Mouse (Mus musculus) gastrocnemius, postnatal 14 days (tissue): ENCODE measurements around the gene Aen. TPM values are rescaled to one million over a fixed set of nuclear protein-coding genes. Genes with fewer than 3 reads are reported as not detected.

Source experiments
- DNase-seq: peaks from one replicate; pipeline ENCODE4 v3.0.0; 2021; ENCODE audit warnings: mixed read lengths
- intact Hi-C: fragments of 180-260 bp; cut with DNase I; formaldehyde crosslinking; loops from one replicate; pipeline ENCODE4 v1.15.1; 2025; ENCODE audit warnings: low total_unique reads
- long read RNA-seq, 2 experiments: library from polyadenylated mRNA; stranded (forward); transcript quantifications; one replicate each; pipeline ENCODE4 v2.0.0; 2021
- total RNA-seq, 2 experiments: library from RNA; stranded (reverse); gene quantifications; 2 replicates each; pipeline ENCODE4 v1.2.3; 2021

Aen gene
- 10 to 100 TPM; 23.2 to 27.5 TPM for total RNA-seq
- long read RNA-seq, experiment 1, full-length matches to known transcripts, result 51 of 63 reads
- long read RNA-seq, experiment 1, partial matches to known transcripts, result 9 of 63 reads
- long read RNA-seq, experiment 1, other reads (novel, unspliced or antisense), result 3 of 63 reads
- long read RNA-seq, experiment 2, full-length matches to known transcripts, result 50 of 64 reads
- long read RNA-seq, experiment 2, partial matches to known transcripts, result 11 of 64 reads
- long read RNA-seq, experiment 2, other reads (novel, unspliced or antisense), result 3 of 64 reads

DNA sequence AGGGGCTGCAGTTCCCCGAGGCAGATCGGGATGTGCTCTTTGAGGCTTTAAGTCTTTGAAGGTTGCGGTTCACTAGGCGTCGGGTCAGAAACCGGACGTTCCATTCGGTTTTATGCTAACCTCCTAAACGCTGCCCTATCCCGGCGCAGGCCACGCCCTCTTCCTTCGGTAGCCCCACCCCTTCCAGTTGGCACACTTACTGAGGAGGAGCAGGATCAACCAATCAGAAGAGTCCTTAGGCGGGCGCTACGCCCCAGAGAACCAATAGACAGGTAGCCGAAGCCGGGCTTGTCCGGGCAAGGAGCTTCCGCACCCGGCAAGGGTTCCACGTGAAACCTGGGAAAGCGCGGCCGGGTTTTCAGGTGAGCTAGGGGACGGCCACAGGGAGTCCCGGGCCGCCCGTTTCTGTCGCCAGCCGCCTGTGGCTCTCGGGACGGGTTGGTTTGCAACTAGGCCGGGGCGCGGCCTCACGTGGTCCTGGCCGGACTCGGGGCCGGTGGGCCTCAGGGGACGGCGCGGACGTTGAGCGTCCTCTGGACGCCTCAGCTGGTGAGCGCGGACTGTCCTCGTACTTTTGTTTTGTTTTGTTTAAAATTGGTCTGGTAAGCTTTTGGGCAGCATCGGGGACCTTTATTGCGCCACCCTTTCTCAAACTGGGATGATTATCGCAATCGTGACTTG lies at the start of gene Aen:
Aen (plus strand) TSS at position 202 of the 681 bp plus-strand sequence.
- peak; percentile 98 for DNase-seq
- intact Hi-C loops, result no loop called here

DNA sequence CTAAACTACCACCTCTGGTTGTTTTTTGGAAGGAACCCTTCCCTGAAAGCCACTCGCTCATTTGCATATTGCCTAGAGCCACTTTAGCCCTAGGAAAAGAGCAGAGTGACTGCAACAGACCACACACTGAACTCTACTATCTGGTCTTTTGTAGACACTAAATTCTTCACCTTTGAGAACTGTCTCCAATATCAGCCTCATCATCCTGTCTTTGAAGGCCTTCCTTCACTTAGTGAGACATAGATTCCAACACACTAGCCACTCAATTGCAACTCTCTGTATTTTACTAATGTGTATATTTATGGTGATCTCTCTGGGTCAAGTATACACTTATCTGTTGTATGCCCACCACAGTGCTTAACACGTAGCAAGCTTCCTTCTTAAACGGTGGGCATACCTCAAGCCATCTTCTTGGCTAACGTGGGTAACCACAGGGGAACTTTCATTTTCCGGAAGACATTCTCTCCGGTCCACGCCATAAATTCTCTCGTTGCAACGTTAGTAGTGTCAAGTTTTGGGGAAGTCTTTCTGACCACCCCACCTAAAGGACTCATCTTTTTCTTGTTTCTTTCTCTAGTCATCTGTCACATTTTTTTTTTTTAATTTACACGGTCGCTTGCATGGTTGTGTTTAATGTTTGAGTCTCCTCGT lies 49.5 kb upstream of the Aen start:
- DNase-seq, result no peak
- intact Hi-C loops, result loop anchor here (5.0 kb wide), 1 partner anchor 59 kb away; no protein-coding TSS in a partner anchor

DNA sequence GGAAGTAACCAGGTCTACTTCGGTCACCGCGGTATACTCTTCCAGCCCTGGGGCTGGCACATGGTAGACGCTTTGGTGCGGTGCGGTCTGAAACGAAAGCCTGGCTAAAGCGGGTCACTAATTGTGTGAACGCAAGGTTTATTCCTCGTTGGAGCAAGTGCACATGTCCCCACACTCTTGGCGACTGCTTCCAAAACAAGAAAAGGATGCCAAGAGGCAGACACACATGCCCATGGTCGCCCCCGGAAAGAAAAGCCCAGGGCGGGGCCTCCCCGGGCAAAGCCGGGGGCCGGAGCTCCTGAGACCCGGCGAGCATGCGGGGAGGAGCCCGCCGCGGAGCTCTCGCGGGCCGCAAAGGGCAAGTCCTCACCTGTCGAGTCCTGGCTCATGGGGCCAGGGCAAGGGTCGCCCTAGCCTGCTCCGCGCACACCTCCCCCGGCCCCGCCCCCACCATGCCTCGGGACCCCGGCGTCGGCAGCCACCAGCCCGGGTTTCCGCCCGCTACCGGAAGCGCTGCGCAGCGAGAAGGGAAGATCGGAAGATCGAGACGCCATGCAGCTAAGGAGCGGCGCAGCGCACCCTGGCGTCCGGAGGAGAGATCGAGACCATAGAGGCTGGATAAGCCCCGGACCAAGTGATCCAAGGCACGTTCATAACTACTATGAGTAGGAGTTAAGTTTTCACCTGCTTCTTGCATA lies 48.8 kb upstream of the Aen start, which contains the start of gene Det1:
Det1 (minus strand) TSS at position 527 of the 698 bp plus-strand sequence.
- DNase-seq, result peak; percentile 90
- intact Hi-C loops, result loop anchor here (5.0 kb wide), 1 partner anchor 60 kb away; no protein-coding TSS in a partner anchor

DNA sequence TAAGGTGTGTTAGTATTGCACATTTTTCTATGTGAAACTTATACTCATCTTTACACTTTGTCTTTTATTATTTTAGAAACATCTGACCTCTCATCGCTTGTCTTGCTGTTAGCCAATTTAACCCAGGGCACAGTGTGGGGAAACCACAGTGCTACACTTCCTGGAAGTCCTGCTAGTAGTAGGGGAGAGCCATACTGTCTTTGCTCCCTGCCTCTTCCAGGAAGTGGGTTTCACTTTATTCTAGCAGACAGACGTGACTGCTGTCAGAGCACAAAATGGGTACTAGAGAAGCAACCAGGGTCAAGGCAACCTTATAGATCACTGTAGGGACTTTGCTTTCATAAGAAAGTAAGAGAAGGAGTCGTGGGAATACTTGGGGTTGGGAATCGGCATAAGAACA lies 41.6 kb upstream of the Aen start:
- no peak for DNase-seq
- intact Hi-C loops, result loop anchor here (5.0 kb wide), 1 partner anchor 38 kb away; no protein-coding TSS in a partner anchor

DNA sequence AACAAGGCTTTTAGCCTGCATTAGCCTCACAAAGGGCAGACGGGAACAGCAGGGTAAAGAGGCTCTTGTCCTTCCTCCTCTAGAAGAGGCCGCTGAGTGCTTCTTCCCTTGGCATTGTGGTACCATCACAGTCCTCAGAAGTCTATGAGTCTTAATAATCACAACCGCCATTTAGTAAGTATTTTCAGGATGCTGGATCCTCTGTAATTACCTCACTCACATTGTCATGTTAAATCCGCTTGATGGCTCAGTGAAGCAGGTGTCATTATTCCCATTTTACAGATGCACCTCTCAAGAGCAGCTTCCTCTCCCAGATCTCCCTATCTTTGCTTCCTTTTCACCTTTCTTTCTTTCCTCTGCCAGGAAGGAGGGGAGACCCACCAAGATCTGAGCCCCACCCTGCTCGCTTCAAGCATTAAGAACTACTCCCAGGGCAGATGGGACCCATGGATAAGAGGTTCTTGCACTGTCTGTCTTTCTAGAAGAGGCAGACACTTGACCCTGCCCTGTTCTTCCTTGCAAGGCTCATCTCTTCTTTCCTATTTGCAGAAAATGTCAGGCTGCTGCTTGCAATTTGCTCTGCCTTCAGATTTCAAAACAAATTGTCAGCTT lies 40.5 kb upstream of the Aen start:
- intact Hi-C loops, result no loop called here
- no peak for DNase-seq

DNA sequence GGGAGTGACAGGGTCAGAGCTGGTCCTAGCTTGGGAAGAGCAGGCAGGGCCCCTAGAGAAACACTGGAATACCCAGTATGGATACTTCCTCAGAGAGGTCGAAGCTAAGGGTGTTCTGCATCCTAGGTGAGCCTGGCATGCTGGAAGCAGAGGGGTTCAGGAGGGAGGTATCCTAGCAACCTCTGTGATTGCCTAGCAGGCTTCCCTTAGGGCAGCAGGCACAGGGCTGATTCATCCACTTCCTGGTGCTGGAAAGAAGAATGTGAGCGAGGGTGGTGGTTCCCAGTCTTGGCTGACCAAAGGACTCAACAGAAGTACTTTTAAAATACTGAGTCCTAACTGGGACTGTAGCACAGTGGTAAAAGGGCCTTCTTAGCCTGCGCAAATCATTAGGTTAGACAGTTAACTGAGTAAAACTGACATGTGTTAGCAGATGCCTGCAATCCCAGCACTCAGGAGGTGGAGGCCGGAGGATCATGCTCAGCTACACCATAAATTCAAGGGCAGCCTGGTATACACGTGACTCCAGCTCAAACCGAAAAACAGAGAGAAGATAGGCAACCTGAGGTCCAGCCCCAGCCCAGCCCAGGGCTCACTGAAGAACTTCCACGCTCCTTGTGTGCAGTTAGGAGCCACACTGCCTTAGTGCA lies 31.7 kb upstream of the Aen start:
- DNase-seq, result no peak
- intact Hi-C loops, result no loop called here

- DNase-seq, result no peak
- intact Hi-C loops, result no loop called here
These were observed 31.2 kb upstream of the Aen start for GRCm38 (mm10) chr7:78864446-78864802.

GRCm38 (mm10) chr7:78865212-78865949 lies 30.3 kb upstream of the Aen start:
- intact Hi-C loops, result no loop called here
- DNase-seq, result no peak

DNA sequence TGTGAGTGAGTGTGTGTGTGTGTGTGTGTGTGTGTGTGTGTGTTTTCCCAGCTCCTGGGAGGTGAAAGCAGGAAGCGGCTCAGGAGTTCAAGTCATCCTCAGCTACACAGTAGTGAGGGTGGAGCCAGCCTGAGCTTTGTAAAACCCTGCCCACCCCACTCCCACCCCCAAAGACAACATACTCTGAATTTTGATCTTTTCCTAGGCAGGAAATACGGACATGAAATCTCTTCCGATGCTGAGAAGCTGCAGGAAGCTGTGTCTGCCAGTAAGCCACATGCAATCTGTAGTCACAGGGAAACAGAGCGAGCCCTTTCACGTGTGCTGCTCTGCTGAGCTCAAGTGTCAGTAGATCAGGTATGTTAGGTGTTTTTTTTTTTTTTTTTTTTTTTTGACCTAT lies 26.9 kb upstream of the Aen start:
- intact Hi-C loops, result no loop called here

DNA sequence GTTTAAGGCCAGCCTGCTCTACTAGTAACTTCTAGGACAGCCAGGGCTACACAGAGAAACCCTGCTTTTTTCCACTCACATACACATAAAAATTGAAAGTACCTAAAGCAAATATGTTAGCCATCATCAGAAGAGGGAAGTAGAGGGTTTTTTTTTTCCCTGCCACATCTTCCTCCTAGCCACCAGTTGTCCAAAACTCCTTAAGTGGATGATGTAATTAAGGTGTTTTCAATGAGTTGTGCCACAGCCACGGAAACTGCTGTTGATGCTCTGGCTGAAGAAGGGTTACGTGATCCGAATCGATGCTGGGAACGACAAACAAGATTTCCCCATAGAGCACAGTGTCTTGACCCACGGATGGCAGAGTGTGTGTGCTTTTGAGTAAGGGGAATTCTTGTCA lies 23.3 kb upstream of the Aen start:
- intact Hi-C loops, result no loop called here

More for the DNA sequence above, 26.9 kb upstream of the Aen start:
- no peak for DNase-seq

GRCm38 (mm10) chr7:78872831-78873230 lies 22.8 kb upstream of the Aen start:
- intact Hi-C loops, result no loop called here
- no peak for DNase-seq

More for the DNA sequence above, 23.3 kb upstream of the Aen start:
- no peak for DNase-seq

DNA sequence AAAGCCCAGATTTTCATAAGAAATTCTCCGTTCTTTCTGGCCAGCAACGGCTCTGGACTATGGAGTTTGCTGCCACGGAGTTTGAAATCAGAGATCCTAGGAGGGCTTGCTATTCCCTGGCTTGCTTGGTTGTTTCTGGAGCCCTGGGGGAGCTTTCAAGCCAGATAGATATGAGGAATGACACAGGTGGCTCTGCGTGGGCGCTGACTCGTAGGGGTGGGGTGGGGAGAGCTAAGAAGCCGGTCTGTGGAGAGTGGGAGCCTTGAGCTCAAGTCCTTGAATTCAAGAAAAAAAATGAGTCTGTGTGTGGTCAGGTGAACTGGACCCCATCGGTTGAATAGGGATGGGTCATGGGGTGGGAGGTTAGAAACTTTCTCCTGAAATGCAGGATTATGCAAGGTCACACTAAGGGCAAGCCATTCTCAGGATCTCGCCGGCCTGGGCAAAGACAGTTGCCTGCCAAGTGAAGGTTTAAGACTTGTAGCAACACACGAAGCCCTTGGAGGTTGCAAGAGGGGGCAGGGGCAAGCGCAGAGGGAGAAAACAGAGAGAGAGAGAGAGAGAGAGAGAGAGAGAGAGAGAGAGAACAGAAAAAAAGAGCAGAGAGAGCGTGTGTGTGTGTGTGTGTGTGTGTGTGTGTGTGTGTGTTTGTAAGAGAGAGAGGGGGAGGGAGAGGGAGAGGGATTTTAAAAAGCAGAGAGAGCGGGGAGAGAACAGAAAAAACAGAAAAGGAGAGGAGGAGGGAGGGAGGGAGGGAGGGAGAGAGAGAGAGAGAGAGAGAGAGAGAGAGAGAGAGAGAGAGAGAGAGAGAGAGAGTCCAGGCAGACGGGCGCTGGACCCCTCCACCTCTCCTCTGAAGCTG lies 13.8 kb upstream of the Aen start:
- intact Hi-C loops, result no loop called here
- DNase-seq, result no peak

GRCm38 (mm10) chr7:78882469-78882837 lies 13.2 kb upstream of the Aen start:
- DNase-seq, result no peak
- intact Hi-C loops, result no loop called here

DNA sequence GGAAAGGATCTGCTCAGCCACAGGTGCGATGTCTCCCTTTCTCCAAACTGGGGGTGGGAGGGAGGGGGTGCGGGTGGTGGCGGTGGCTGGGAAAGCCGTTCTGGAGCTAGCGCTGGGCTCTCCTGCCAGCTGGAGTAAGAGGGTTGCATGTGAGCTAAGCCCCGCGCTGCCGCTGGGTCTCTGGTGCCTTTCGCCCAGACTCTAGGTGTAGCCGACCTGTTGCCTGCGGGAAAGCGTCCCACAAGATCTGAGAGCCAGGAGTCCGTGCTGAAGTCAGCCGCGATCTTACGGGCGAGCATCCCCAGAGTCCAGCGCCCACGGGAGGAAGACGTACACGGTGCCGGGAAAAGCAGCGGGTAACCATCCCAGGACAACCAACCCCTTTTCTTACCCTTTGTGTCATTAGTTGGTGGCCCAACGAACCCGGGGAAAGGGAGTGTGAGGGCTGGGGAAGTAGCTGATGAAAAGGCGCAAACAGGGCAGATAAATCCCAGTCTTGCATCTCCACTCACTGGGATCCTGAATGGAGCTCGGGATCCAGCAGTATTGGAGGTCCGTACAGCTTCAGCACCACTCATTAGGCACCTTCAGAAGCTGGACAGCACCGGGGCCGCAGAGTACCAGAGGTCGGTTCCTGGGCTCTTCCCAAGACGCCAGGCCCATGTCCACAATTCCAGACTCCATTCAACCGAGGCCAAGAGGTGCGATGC lies 12.5 kb upstream of the Aen start:
- intact Hi-C loops, result no loop called here

DNA sequence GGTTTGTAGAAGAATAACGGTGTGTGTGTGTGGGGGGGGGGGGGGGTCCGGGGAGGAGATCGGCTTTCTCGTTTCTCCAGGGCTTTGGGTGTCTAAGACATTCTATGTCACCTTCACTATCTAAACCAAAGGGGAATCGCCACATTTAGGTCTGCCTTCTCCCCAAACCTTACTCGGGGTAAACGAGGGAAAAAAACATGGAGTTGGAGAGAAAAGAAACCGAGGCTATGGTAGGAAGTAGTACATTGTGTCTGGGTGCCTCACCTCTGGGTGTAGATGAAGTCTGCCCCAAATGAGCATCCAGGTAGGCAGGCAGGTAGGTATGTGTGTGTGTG lies 12.0 kb upstream of the Aen start:
- no peak for DNase-seq
- intact Hi-C loops, result no loop called here

More for the DNA sequence above, 12.5 kb upstream of the Aen start:
- DNase-seq, result no peak

DNA sequence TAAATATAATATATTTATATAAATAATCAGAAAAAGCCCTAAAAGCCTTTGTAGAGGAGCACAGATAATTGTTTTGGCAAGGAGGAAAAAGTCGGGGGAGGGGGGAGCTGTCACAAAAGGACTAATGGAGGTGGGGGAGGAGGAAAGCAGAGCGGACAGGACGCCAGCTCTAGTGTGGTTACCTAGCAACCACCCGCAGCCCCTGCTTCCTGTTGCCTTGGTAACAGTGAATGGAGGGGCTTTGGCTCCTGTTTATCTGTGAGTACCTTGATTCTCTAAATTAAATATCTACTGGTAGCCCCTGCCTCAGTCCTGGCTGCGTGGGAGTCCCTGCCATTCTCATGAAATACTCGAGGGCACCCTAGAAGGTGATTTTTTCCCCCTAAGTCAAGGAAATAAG lies 11.5 kb upstream of the Aen start:
- intact Hi-C loops, result no loop called here
- no peak for DNase-seq

DNA sequence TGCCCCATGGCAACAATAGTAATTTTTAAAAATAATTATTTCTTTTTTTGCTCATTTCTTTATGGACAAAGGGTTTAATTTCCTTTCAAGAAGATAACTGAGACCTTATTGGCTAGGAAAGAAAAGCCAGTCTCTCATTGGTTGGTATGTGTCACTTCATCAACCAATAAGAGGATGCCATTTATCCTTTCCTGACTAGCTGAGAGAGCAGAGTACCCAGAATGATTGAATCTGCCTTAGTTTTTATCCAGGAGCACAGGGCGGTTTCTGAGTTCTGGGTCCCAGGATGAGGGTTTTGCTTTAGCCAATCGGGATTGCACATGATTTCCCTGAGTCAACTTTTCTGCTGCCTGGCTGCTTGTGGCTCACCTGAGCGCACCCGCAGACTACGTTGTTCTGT lies 10.2 kb upstream of the Aen start:
- DNase-seq, result no peak
- intact Hi-C loops, result no loop called here
